Comparison of ENCODE assay signal across 21 mouse cellular contexts in genomic region chr5:106320039-106320438, GRCm38 (mm10).
DNase-seq lines count a peak whose midpoint lies in the region; ATAC-seq and TF ChIP-seq lines count a peak whose summit lies in the region.
"Had no signal": no experiment of that assay in that cellular context is flagged by ENCODE, and none has a peak within 500 bp of the region (broad histone marks: within the 10 kb centered on the region; RNA-seq: fewer than 3 reads in every experiment).

No protein-coding gene starts in this region.

- no peaks in the 10 kb centered on the region for H3K9me3 ChIP-seq in forebrain, embryonic 10.5 days
- no peaks in the 10 kb centered on the region for H3K9me3 ChIP-seq in forebrain, embryonic 16.5 days (ENCODE audit: control insufficient read depth, low read length)
- H3K9me3 ChIP-seq in midbrain, embryonic 10.5 days (replicated peaks) = no peaks in the 10 kb centered on the region
- H3K9me3 ChIP-seq in midbrain, postnatal 0 days (ENCODE audit: low read length) = no peaks in the 10 kb centered on the region
- H3K9me3 ChIP-seq in midbrain, embryonic 12.5 days = no peaks in the 10 kb centered on the region
- H3K9me3 ChIP-seq: embryonic facial prominence, embryonic 15.5 days; heart, embryonic 12.5 days; hindbrain, embryonic 15.5 days; limb, embryonic 13.5 days; neural tube, embryonic 13.5 days; stomach, embryonic 15.5 days had no signal

- WGBS in forebrain, embryonic 10.5 days = 7% methylated on average over 6 of the region's 6 CpGs
- 15% methylated on average over 6 of the region's 6 CpGs for WGBS in forebrain, embryonic 16.5 days
- 4% methylated on average over 6 of the region's 6 CpGs for WGBS in midbrain, embryonic 10.5 days
- WGBS in midbrain, postnatal 0 days = 25% methylated on average over 6 of the region's 6 CpGs
- WGBS in midbrain, embryonic 12.5 days = 3% methylated on average over 6 of the region's 6 CpGs

- no peak overlapping the region for H3K9ac ChIP-seq in forebrain, embryonic 16.5 days (replicated peaks; ENCODE audit: low read depth, low read length)
- no peak overlapping the region for H3K9ac ChIP-seq in midbrain, postnatal 0 days (replicated peaks; ENCODE audit: low read length, poor library complexity, severe bottlenecking)
- H3K9ac ChIP-seq in midbrain, embryonic 12.5 days (replicated peaks) = no peak overlapping the region
- H3K9ac ChIP-seq: embryonic facial prominence, embryonic 15.5 days; heart, embryonic 12.5 days; hindbrain, embryonic 15.5 days; limb, embryonic 13.5 days; liver, embryonic 14.5 days; neural tube, embryonic 13.5 days; stomach, embryonic 15.5 days had no signal

- no peak overlapping the region for H3K4me2 ChIP-seq in forebrain, embryonic 16.5 days (ENCODE audit: low read length)
- no peak overlapping the region for H3K4me2 ChIP-seq in midbrain, postnatal 0 days (ENCODE audit: low read depth, low read length, poor library complexity, severe bottlenecking)
- no peak overlapping the region for H3K4me2 ChIP-seq in midbrain, embryonic 12.5 days (replicated peaks)
- H3K4me2 ChIP-seq: embryonic facial prominence, embryonic 15.5 days; heart, embryonic 12.5 days; hindbrain, embryonic 15.5 days; limb, embryonic 13.5 days; neural tube, embryonic 13.5 days; stomach, embryonic 15.5 days had no signal

- H3K4me1 ChIP-seq in forebrain, embryonic 10.5 days = peaks cover 53% of the 10 kb centered on the region
- H3K4me1 ChIP-seq in forebrain, embryonic 16.5 days (replicated peaks; ENCODE audit: control insufficient read depth, insufficient read depth, low read length) = no peaks in the 10 kb centered on the region
- H3K4me1 ChIP-seq in midbrain, embryonic 10.5 days = peaks cover 68% of the 10 kb centered on the region
- H3K4me1 ChIP-seq in midbrain, postnatal 0 days (ENCODE audit: insufficient read depth, low read length) = no peaks in the 10 kb centered on the region
- H3K4me1 ChIP-seq in midbrain, embryonic 12.5 days = peaks cover 32% of the 10 kb centered on the region
- H3K4me1 ChIP-seq: embryonic facial prominence, embryonic 15.5 days; heart, embryonic 12.5 days; limb, embryonic 13.5 days; neural tube, embryonic 13.5 days; stomach, embryonic 15.5 days had no signal

- H3K4me3 ChIP-seq in forebrain, embryonic 10.5 days = no peak overlapping the region
- H3K4me3 ChIP-seq in forebrain, embryonic 16.5 days (replicated peaks; ENCODE audit: low read length) = no peak overlapping the region
- no peak overlapping the region for H3K4me3 ChIP-seq in midbrain, embryonic 10.5 days
- no peak overlapping the region for H3K4me3 ChIP-seq in midbrain, postnatal 0 days (ENCODE audit: low read depth, low read length)
- H3K4me3 ChIP-seq in midbrain, embryonic 12.5 days = no peak overlapping the region
- H3K4me3 ChIP-seq: embryonic facial prominence, embryonic 15.5 days; heart, embryonic 12.5 days; hindbrain, embryonic 15.5 days; limb, embryonic 13.5 days; neural tube, embryonic 13.5 days; stomach, embryonic 15.5 days had no signal

- no peak for ATAC-seq in forebrain, embryonic 16.5 days
- no peak for ATAC-seq in midbrain, postnatal 0 days (ENCODE audit: low FRiP score)
- peak; percentile 73 for ATAC-seq in midbrain, embryonic 12.5 days (ENCODE audit: low FRiP score, low read depth)
- ATAC-seq: intestine, embryonic 16.5 days; lung, postnatal 0 days had no signal

- no peaks in the 10 kb centered on the region for H3K36me3 ChIP-seq in forebrain, embryonic 10.5 days (replicated peaks)
- H3K36me3 ChIP-seq in forebrain, embryonic 16.5 days (ENCODE audit: control insufficient read depth, insufficient read depth) = no peaks in the 10 kb centered on the region
- no peaks in the 10 kb centered on the region for H3K36me3 ChIP-seq in midbrain, embryonic 10.5 days
- no peaks in the 10 kb centered on the region for H3K36me3 ChIP-seq in midbrain, postnatal 0 days (ENCODE audit: insufficient read depth, low read length)
- no peaks in the 10 kb centered on the region for H3K36me3 ChIP-seq in midbrain, embryonic 12.5 days
- H3K36me3 ChIP-seq: embryonic facial prominence, embryonic 15.5 days; heart, embryonic 12.5 days; hindbrain, embryonic 15.5 days; limb, embryonic 13.5 days; neural tube, embryonic 13.5 days; stomach, embryonic 15.5 days had no signal

- peak overlapping the region; percentile 44; the same call in 1 of the 2 replicates for H3K27ac ChIP-seq in forebrain, embryonic 10.5 days
- no peak overlapping the region for H3K27ac ChIP-seq in forebrain, embryonic 16.5 days (ENCODE audit: low read length)
- H3K27ac ChIP-seq in midbrain, embryonic 10.5 days (replicated peaks) = peak overlapping the region; percentile 74
- H3K27ac ChIP-seq in midbrain, postnatal 0 days (ENCODE audit: low read depth, low read length) = no peak overlapping the region
- H3K27ac ChIP-seq in midbrain, embryonic 12.5 days (replicated peaks) = peak overlapping the region; percentile 40
- H3K27ac ChIP-seq: embryonic facial prominence, embryonic 15.5 days; hindbrain, embryonic 15.5 days; kidney, postnatal 0 days; limb, embryonic 13.5 days; liver, embryonic 14.5 days; neural tube, embryonic 13.5 days; stomach, embryonic 15.5 days had no signal

- TF ChIP-seq CTCF in midbrain, postnatal 0 days (IDR thresholded peaks at IDR 0.05) = no peak

- peaks cover 75% of the 10 kb centered on the region for H3K27me3 ChIP-seq in forebrain, embryonic 10.5 days (ENCODE audit: poor library complexity, severe bottlenecking)
- 0 out of 2 replicates have a peak, but pooled peaks cover 3% of the 10 kb centered on the region for H3K27me3 ChIP-seq in forebrain, embryonic 16.5 days (replicated peaks; ENCODE audit: control insufficient read depth, insufficient read depth, low read length)
- peaks cover 66% of the 10 kb centered on the region for H3K27me3 ChIP-seq in midbrain, embryonic 10.5 days (ENCODE audit: low read depth, poor library complexity, severe bottlenecking)
- peaks cover 5% of the 10 kb centered on the region; the same call in 1 of the 2 replicates for H3K27me3 ChIP-seq in midbrain, postnatal 0 days (ENCODE audit: insufficient read depth, low read length)
- H3K27me3 ChIP-seq in midbrain, embryonic 12.5 days = peaks cover 16% of the 10 kb centered on the region; the same call in 1 of the 2 replicates
- H3K27me3 ChIP-seq: embryonic facial prominence, embryonic 15.5 days; heart, embryonic 12.5 days; hindbrain, embryonic 15.5 days; limb, embryonic 13.5 days; neural tube, embryonic 13.5 days; stomach, embryonic 15.5 days had no signal

- DNase-seq in forebrain, embryonic 10.5 days (ENCODE audit: extremely low spot score, low spot score) = peak; percentile 50
- peak; percentile 84 for DNase-seq in midbrain, embryonic 10.5 days (ENCODE audit: low spot score)
- DNase-seq in midbrain, postnatal 0 days (ENCODE audit: low spot score) = no peak
- DNase-seq in lung, postnatal 25 days (ENCODE audit: low spot score) = no peak
- DNase-seq in spleen, postnatal 10 days (ENCODE audit: low spot score in 2 of 2) = no peak
- DNase-seq in adrenal gland, postnatal 25 days = no peak
- DNase-seq: cerebellum, adult 2 months; heart, postnatal 14 days; thymus, adult 18-20 months had no signal

Comparison
In these comparisons a context has a peak if more than half of its experiments do, and no peak if none do; other contexts are left out.
1. DNase-seq: peak in forebrain, embryonic 10.5 days (single experiment) and midbrain, embryonic 10.5 days (single experiment); none in midbrain, postnatal 0 days (single experiment), lung, postnatal 25 days (single experiment), spleen, postnatal 10 days (0 of 2) and adrenal gland, postnatal 25 days (single experiment).
2. H3K27ac ChIP-seq: peak in forebrain, embryonic 10.5 days (single experiment), midbrain, embryonic 10.5 days (single experiment) and midbrain, embryonic 12.5 days (single experiment); none in forebrain, embryonic 16.5 days (single experiment) and midbrain, postnatal 0 days (single experiment).